In the genomic region with DNA sequence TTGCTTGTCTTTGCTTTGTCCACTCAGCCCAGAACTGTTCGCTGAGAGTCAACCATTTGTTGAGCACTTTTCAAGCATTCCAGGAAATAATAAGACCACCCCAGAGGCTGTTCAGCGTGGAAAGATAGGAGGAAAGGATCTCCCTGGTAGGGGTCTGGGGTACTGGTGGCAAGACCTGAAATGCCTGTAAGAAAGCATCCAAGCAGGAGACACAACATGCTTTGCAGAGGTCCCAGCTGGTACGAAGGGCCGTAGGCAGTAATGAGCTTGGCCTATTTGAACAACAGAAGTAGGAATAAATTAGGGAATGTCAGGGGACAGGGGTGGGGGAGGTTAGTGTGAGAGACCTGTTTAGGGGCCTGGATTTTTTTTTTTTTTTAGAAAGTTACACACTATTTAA, we compare ENCODE assay signal across 19 mouse cellular contexts. TPM values are rescaled to one million over a fixed set of nuclear protein-coding genes. Genes with fewer than 3 reads are reported as not detected.
DNase-seq lines count a peak whose midpoint lies in the region; ATAC-seq lines count a peak whose summit lies in the region.
"Had no signal": no experiment of that assay in that cellular context is flagged by ENCODE, and none has a peak within 500 bp of the region (broad histone marks: within the 10 kb centered on the region; RNA-seq: fewer than 3 reads in every experiment).

No protein-coding gene starts in this region.

- no peak overlapping the region for H3K4me3 ChIP-seq in neural tube, embryonic 12.5 days
- no peak overlapping the region for H3K4me3 ChIP-seq in midbrain, embryonic 15.5 days
- no peak overlapping the region for H3K4me3 ChIP-seq in kidney, embryonic 16.5 days (ENCODE audit: low read length)
- H3K4me3 ChIP-seq: embryonic facial prominence, embryonic 12.5 days; heart, embryonic 12.5 days; liver, embryonic 12.5 days; lung, embryonic 15.5 days had no signal

- no peaks in the 10 kb centered on the region for H3K36me3 ChIP-seq in neural tube, embryonic 12.5 days
- no peaks in the 10 kb centered on the region for H3K36me3 ChIP-seq in midbrain, embryonic 15.5 days (replicated peaks)
- no peaks in the 10 kb centered on the region for H3K36me3 ChIP-seq in kidney, embryonic 16.5 days (ENCODE audit: insufficient read depth, low read length)
- H3K36me3 ChIP-seq: embryonic facial prominence, embryonic 12.5 days; heart, embryonic 12.5 days; liver, embryonic 12.5 days; lung, embryonic 15.5 days had no signal

- H3K27me3 ChIP-seq in neural tube, embryonic 12.5 days (replicated peaks): no peaks in the 10 kb centered on the region
- H3K27me3 ChIP-seq in midbrain, embryonic 15.5 days (replicated peaks): no peaks in the 10 kb centered on the region
- no peaks in the 10 kb centered on the region for H3K27me3 ChIP-seq in kidney, embryonic 16.5 days (ENCODE audit: insufficient read depth, low read length)
- H3K27me3 ChIP-seq: embryonic facial prominence, embryonic 12.5 days; liver, embryonic 12.5 days; lung, embryonic 15.5 days had no signal

- peaks cover 21% of the 10 kb centered on the region for H3K4me1 ChIP-seq in neural tube, embryonic 12.5 days
- peaks cover 21% of the 10 kb centered on the region for H3K4me1 ChIP-seq in midbrain, embryonic 15.5 days
- H3K4me1 ChIP-seq in kidney, embryonic 16.5 days (ENCODE audit: insufficient read depth, low read length): 0 out of 2 replicates have a peak, but pooled peaks cover 6% of the 10 kb centered on the region
- H3K4me1 ChIP-seq: heart, embryonic 12.5 days; liver, embryonic 12.5 days; lung, embryonic 15.5 days had no signal

- no peak overlapping the region for H3K9ac ChIP-seq in neural tube, embryonic 12.5 days
- no peak overlapping the region for H3K9ac ChIP-seq in midbrain, embryonic 15.5 days
- H3K9ac ChIP-seq in kidney, embryonic 16.5 days (replicated peaks; ENCODE audit: low read length): no peak overlapping the region
- H3K9ac ChIP-seq: embryonic facial prominence, embryonic 12.5 days; heart, embryonic 12.5 days; liver, embryonic 12.5 days; lung, embryonic 15.5 days had no signal

- H3K27ac ChIP-seq in neural tube, embryonic 12.5 days: no peak overlapping the region
- no peak overlapping the region for H3K27ac ChIP-seq in midbrain, embryonic 15.5 days
- no peak overlapping the region for H3K27ac ChIP-seq in kidney, embryonic 16.5 days (ENCODE audit: low read length)
- H3K27ac ChIP-seq: embryonic facial prominence, embryonic 12.5 days; liver, embryonic 12.5 days had no signal

- peak; percentile 61 for DNase-seq in heart, adult 11 months
- no peak for DNase-seq in heart, postnatal 25 days (ENCODE audit: low spot score)
- DNase-seq in neural tube, embryonic 10.5 days (ENCODE audit: extremely low spot score, low spot score): no peak
- DNase-seq in cerebellum, adult 11-12 months: no peak
- DNase-seq: adrenal gland, adult 2 months; cerebellum, postnatal 25 days; heart, postnatal 36 days; kidney, adult 18-20 months; right cerebral cortex, postnatal 25 days; thymus, postnatal 25 days had no signal

- H3K4me2 ChIP-seq in neural tube, embryonic 12.5 days (replicated peaks): no peak overlapping the region
- no peak overlapping the region for H3K4me2 ChIP-seq in midbrain, embryonic 15.5 days
- H3K4me2 ChIP-seq in kidney, embryonic 16.5 days (replicated peaks; ENCODE audit: low read depth, low read length): no peak overlapping the region
- H3K4me2 ChIP-seq: embryonic facial prominence, embryonic 12.5 days; heart, embryonic 12.5 days; liver, embryonic 12.5 days had no signal

- H3K9me3 ChIP-seq in neural tube, embryonic 12.5 days: no peaks in the 10 kb centered on the region
- H3K9me3 ChIP-seq in midbrain, embryonic 15.5 days: no peaks in the 10 kb centered on the region
- no peaks in the 10 kb centered on the region for H3K9me3 ChIP-seq in kidney, embryonic 16.5 days (ENCODE audit: low read length)
- H3K9me3 ChIP-seq: embryonic facial prominence, embryonic 12.5 days; heart, embryonic 12.5 days; liver, embryonic 12.5 days; lung, embryonic 15.5 days had no signal

- intact Hi-C loops in heart, postnatal 25 days (cut with DNase I): no loop called here

- 26% methylated on average over 4 of the region's 4 CpGs for WGBS in neural tube, embryonic 12.5 days
- 31% methylated on average over 4 of the region's 4 CpGs for WGBS in midbrain, embryonic 15.5 days
- 51% methylated on average over 4 of the region's 4 CpGs for WGBS in kidney, embryonic 16.5 days

- ATAC-seq in neural tube, embryonic 12.5 days (ENCODE audit: low FRiP score, low read depth): peak; percentile 22; the same call in 1 of the 2 replicates
- 0 out of 2 replicates have a peak, but pooled peaks have one; percentile 38 for ATAC-seq in midbrain, embryonic 15.5 days (replicated peaks)
- ATAC-seq in kidney, embryonic 16.5 days (ENCODE audit: low FRiP score, low TSS enrichment): no peak
- ATAC-seq: liver, embryonic 12.5 days had no signal

RNA-seq across cellular contexts. Expression of a gene that starts 0.7 kb away (rescaled TPM):
- total RNA-seq in heart, postnatal 25 days (2021): not detected
- 1.3 and 2.2 TPM in 2 replicates for polyA plus RNA-seq in neural tube, embryonic 12.5 days (2016; fragmentation: Nextera tagmentation; extraction: Ambion mirVana)
- polyA plus RNA-seq in midbrain, embryonic 15.5 days (2015; fragmentation: Nextera tagmentation; extraction: Ambion mirVana): 0.75 and 1.1 TPM in 2 replicates
- 6.3 and 8.4 TPM in 2 replicates for polyA plus RNA-seq in kidney, embryonic 16.5 days (2015; fragmentation: Nextera tagmentation; extraction: Ambion mirVana)
- total RNA-seq: heart, postnatal 36 days; layer of hippocampus, adult 8-10 months had no signal
- polyA plus RNA-seq: gonadal fat pad, adult 2 months had no signal
